Mouse (Mus musculus) cerebellum, adult 2 months (tissue): ENCODE measurements around the gene Srpk2.

Experiments used
- CTCF ChIP-seq: fragments of 200-500 bp; IDR thresholded peaks from 2 replicates; pipeline ENCODE4 v1.5.1; 2011; ENCODE audit warnings: low read depth, mild to moderate bottlenecking, control low read depth, low read length, moderate library complexity, borderline replicate concordance; ENCODE audit not compliant: insufficient read depth
- POLR2A ChIP-seq: fragments of 200-500 bp; IDR thresholded peaks from 2 replicates; pipeline ENCODE4 v1.6.1; 2011; ENCODE audit warnings: low read length, control low read depth, borderline replicate concordance; ENCODE audit not compliant: insufficient read depth

DNA sequence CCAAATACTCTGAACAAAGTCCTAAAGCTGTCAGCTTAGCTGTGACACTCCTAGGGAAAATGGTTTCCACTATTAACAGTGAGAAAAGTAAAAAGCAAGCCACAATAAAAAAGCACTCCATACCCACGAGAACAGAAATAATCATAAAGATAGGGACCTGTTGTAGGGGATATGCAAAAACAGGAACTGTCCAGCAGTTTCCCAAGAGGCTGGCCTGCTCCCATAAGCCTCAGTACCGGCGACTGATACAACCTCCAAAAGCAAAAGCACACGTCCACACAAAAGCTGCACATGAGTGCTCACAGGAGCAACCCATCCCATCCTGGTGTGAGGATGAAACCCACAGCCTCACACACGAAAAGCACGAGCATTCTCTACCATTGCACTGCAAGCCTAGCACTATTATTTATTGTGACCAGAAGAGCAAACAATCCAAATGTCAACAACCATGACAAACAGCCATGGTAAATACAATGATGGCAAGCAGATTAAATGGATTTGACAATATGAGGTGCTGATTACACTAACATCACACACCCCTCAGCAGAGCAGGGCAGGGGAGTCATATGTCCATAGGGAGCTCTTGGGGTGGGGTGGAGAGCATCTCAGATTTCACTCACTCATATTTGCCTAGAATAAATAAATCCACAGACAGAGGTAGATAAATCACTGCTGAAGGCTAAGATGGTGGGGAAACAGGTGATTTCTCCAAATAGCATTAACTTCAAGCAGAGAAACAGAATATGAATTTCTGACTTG, 107.9 kb downstream of the Srpk2 start:
- TF ChIP-seq CTCF (no peak), POLR2A (no peak)
